Mouse (Mus musculus) midbrain, embryonic 14.5 days (tissue): ENCODE measurements at regions not wholly inside any gene's neighbourhood (a gene's known extent, or its start where the extent isn't known, plus 50 kb on each side); places are given as distances from the start of the nearest gene placed in this dataset.

Experiments
- ATAC-seq: fragments of 200-750 bp; cut with Nextera tagmentation; 2 replicates; pipeline ENCODE4 v1.8.0; 2017; ENCODE audit warnings: moderate number of reproducible peaks, moderate library complexity; ENCODE audit not compliant: low FRiP score, low TSS enrichment
- DNase-seq: peaks from one replicate; pipeline ENCODE4 v3.0.0-alpha.2; 2015
- H3K27ac ChIP-seq: fragments of 300-500 bp; sonication (generic); replicated peaks from 2 replicates; pipeline ENCODE4 v1.5.1; 2014; ENCODE audit warnings: mild to moderate bottlenecking, low read depth, low read length, moderate library complexity
- H3K27me3 ChIP-seq: fragments of 300-500 bp; sonication (generic); 2 replicates; pipeline ENCODE4 v1.6.1; 2014; ENCODE audit warnings: low read length, control low read depth, mixed read lengths; ENCODE audit not compliant: control insufficient read depth, insufficient read depth
- H3K36me3 ChIP-seq: fragments of 300-500 bp; sonication (generic); 2 replicates; pipeline ENCODE4 v1.6.1; 2014; ENCODE audit warnings: low read length, control low read depth; ENCODE audit not compliant: control insufficient read depth, insufficient read depth
- H3K4me1 ChIP-seq: fragments of 300-500 bp; sonication (generic); 2 replicates; pipeline ENCODE4 v1.6.1; 2014; ENCODE audit warnings: mild to moderate bottlenecking, antibody characterized with exemption, low read length, control low read depth; ENCODE audit not compliant: control insufficient read depth, insufficient read depth
- H3K4me2 ChIP-seq: fragments of 300-500 bp; sonication (generic); 2 replicates; pipeline ENCODE4 v1.6.1; 2014; ENCODE audit warnings: mild to moderate bottlenecking, low read length, moderate library complexity
- H3K4me3 ChIP-seq: fragments of 300-500 bp; sonication (generic); replicated peaks from 2 replicates; pipeline ENCODE4 v1.5.1; 2014; ENCODE audit warnings: low read depth, low read length
- H3K9ac ChIP-seq: fragments of 300-500 bp; sonication (generic); replicated peaks from 2 replicates; pipeline ENCODE4 v1.6.1; 2014; ENCODE audit warnings: mild to moderate bottlenecking, low read length, moderate library complexity
- H3K9me3 ChIP-seq: fragments of 300-500 bp; sonication (generic); 2 replicates; pipeline ENCODE4 v1.6.1; 2016; ENCODE audit warnings: low read length, control low read depth, mixed read lengths; ENCODE audit not compliant: control insufficient read depth
- WGBS: fragments of 180-500 bp; shearing (Covaris S2); extraction: QIAGEN DNeasy Blood & Tissue Kit; methylation state at CpG from one replicate; pipeline ENCODE4 v1.1.7; 2014; 5-methylcytosine and 5-hydroxymethylcytosine counted together

- 19% methylated on average over 9 of the region's 9 CpGs for WGBS
- no peaks in the 10 kb centered on the region for H3K9me3 ChIP-seq
- no peak overlapping the region for H3K4me2 ChIP-seq
- ATAC-seq (peak; percentile 60; the same call in 1 of the 2 replicates), DNase-seq (peak; percentile 64)
- H3K9ac ChIP-seq: no peak overlapping the region
- no peaks in the 10 kb centered on the region for H3K36me3 ChIP-seq
- H3K4me1 ChIP-seq: no peaks in the 10 kb centered on the region
- peak overlapping the region; percentile 5; the same call in 1 of the 2 replicates for H3K27ac ChIP-seq
- no peak overlapping the region for H3K4me3 ChIP-seq
- no peaks in the 10 kb centered on the region for H3K27me3 ChIP-seq
Measured at GRCm38 (mm10) chr17:9848559-9849357, 179.2 kb upstream of the Pabpc6 start.

DNA sequence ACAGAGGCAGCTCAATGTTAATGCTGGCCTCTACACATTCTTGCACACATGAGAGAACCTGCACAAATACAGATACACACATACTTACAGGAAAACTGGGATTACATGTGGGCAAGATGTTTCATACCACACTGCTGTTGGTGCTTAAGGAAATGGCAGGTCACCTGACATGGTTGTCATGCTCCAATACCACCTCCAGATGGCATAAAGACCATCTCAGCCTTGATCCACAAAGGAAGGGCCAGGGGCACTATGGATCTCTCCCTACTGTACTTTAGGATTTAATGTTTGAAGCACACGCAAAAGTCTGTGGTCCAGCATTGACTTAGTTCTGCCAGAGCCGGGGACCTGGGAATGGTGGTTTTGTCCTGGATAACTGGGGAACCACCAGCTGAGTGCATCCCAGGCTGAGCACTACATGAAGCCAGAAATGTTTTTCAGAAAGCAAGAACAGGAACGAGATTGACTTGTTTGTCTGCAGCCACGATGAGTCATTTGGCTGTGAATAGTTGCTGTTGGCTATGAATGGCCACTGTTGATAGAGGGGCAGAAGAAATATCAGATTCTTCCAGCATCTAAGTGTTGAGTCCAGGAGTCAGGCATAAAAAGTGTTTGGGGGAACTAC lies 176.0 kb upstream of the Pabpc6 start:
- no peaks in the 10 kb centered on the region for H3K4me1 ChIP-seq
- H3K27ac ChIP-seq: no peak overlapping the region
- DNase-seq: peak; percentile 29
- no peaks in the 10 kb centered on the region for H3K27me3 ChIP-seq
- no peak overlapping the region for H3K4me2 ChIP-seq
- ATAC-seq: no peak
- H3K36me3 ChIP-seq: no peaks in the 10 kb centered on the region
- H3K9ac ChIP-seq: no peak overlapping the region
- WGBS: 80% methylated on average over 4 of the region's 4 CpGs
- no peak overlapping the region for H3K4me3 ChIP-seq
- no peaks in the 10 kb centered on the region for H3K9me3 ChIP-seq

GRCm38 (mm10) chr17:9841103-9841502 lies 171.6 kb upstream of the Pabpc6 start:
- Histone ChIP-seq H3K9me3 (no peaks in the 10 kb centered on the region), H3K4me1 (no peaks in the 10 kb centered on the region), H3K9ac (no peak overlapping the region), H3K27ac (no peak overlapping the region), H3K4me2 (no peak overlapping the region), H3K4me3 (no peak overlapping the region), H3K27me3 (no peaks in the 10 kb centered on the region), H3K36me3 (no peaks in the 10 kb centered on the region)
- ATAC-seq (no peak), DNase-seq (no peak)
- 81% methylated on average over 2 of the region's 2 CpGs for whole genome bisulfite sequencing

DNA sequence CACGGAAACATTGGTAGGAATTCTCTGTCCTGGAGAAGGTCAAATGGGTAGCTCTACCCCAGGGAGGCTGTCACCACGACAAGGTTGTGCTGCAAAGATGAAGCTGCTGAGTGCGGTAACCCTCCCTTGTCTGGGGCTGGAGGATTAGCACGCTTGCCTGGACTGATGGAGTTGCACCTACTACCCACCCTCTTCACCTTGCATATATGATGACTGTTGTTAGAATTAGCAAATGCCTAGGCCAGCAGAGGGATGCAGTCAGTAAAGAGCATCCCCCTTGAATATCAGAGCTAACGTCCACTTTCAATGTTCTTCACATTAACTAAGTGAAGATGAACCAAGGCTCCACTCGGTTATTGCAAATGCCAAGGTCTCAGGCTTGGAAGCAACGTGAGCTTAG lies 169.7 kb upstream of the Pabpc6 start:
- Histone ChIP-seq H3K9me3 (no peaks in the 10 kb centered on the region), H3K9ac (no peak overlapping the region), H3K36me3 (no peaks in the 10 kb centered on the region), H3K27me3 (no peaks in the 10 kb centered on the region), H3K4me1 (no peaks in the 10 kb centered on the region), H3K4me3 (no peak overlapping the region), H3K4me2 (no peak overlapping the region), H3K27ac (no peak overlapping the region)
- no peak for DNase-seq
- WGBS: 87% methylated on average over 7 of the region's 7 CpGs
- ATAC-seq: no peak

DNA sequence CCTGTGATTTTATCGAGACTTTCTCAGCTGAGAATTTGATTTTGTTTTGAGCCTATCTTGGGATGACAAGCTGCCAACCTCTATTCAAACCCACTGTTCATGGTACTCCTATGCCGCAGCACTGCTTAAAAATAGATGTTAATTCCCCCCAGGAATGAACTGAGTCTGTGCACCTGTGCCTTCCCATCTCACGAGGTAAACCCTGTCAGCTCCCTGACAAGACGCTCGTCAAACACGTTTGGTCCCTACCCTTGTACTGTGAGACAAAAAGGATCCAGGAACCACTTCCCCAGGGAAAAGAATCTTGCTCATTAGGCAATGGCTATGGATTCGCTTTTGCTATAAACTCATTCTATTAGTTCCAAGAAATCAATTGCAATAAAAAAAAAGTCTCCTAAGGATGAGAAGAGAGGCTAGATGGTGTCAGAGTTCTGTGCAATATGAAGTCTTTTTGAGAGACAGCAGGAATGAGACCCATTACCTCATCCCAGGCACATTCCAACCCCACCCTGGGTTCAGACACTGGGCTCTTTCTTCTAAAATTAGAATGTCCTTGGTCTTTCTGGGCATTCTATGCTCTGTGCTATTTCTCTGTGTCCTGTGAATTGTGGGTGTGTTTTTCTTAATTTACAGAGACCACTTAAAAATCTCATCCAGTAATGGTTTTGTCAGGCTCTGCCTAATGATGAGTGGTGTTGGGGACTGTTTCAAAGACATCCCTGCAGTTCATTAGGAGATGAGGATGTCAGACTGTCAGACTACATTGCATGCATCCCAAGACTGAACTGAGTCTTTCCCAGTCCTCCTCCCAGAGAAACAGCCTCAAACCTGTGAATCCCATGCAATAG lies 167.7 kb upstream of the Pabpc6 start:
- Histone ChIP-seq H3K4me2 (no peak overlapping the region), H3K4me1 (no peaks in the 10 kb centered on the region), H3K27me3 (no peaks in the 10 kb centered on the region), H3K9me3 (no peaks in the 10 kb centered on the region), H3K36me3 (no peaks in the 10 kb centered on the region), H3K4me3 (no peak overlapping the region), H3K27ac (no peak overlapping the region), H3K9ac (no peak overlapping the region)
- DNase-seq (peak; percentile 29), ATAC-seq (no peak)
- WGBS: 78% methylated on average over 7 of the region's 7 CpGs

- Histone ChIP-seq H3K4me3 (no peak overlapping the region), H3K4me1 (no peaks in the 10 kb centered on the region)
- DNase-seq: no peak
Measured at GRCm38 (mm10) chr17:9829895-9830294, 160.4 kb upstream of the Pabpc6 start.

DNA sequence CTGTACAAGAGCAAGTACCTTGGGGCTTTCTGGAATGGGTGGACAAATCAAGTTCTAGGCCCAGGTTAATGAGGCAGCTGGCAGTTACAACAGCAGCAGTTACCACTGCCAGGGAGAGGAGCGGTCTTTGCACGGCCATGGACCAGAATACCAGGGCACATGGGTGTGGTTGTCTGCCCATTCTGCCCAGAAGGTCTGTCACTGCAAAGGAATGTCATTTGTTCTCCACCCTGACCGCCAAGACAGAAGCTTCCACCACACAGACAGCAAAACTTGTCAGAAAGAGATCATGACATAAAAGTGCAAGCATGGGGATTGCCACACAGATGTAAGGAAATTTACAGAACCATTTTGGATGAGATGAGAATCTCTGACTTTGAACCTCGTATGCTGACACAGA lies 151.8 kb upstream of the Pabpc6 start:
- H3K4me2 ChIP-seq: no peak overlapping the region
- no peaks in the 10 kb centered on the region for H3K9me3 ChIP-seq
- no peaks in the 10 kb centered on the region for H3K36me3 ChIP-seq
- no peak overlapping the region for H3K9ac ChIP-seq
- DNase-seq (no peak), ATAC-seq (no peak)
- no peak overlapping the region for H3K4me3 ChIP-seq
- H3K4me1 ChIP-seq: no peaks in the 10 kb centered on the region
- no peak overlapping the region for H3K27ac ChIP-seq
- 91% methylated on average over 4 of the region's 4 CpGs for WGBS
- H3K27me3 ChIP-seq: no peaks in the 10 kb centered on the region

More at GRCm38 (mm10) chr17:9829895-9830294, 160.4 kb upstream of the Pabpc6 start:
- no peaks in the 10 kb centered on the region for H3K9me3 ChIP-seq
- ATAC-seq: no peak
- H3K27me3 ChIP-seq: no peaks in the 10 kb centered on the region
- 88% methylated on average over 5 of the region's 5 CpGs for WGBS
- no peak overlapping the region for H3K27ac ChIP-seq
- H3K4me2 ChIP-seq: no peak overlapping the region
- H3K36me3 ChIP-seq: no peaks in the 10 kb centered on the region
- H3K9ac ChIP-seq: no peak overlapping the region

DNA sequence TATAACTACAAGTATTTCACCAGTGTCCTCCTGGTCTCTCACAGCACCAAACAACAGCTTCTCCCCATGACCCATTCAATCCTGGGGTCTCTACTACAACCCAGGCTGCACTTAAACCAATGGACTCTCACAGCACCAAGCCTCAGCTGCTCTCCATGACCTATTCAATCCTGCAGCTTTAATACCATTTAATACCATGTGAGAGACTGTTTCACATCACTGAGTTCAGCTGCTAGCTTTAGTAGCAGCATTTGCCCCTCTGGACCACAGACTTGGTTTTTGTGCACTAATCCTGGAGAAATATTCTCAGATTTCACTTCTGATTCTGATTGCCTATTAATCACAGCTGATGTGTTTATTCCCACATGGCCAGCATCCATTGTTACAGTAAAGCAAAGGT lies 147.5 kb upstream of the Pabpc6 start:
- no peak for DNase-seq
- Histone ChIP-seq H3K9me3 (no peaks in the 10 kb centered on the region), H3K27ac (no peak overlapping the region), H3K36me3 (no peaks in the 10 kb centered on the region), H3K4me3 (no peak overlapping the region), H3K9ac (no peak overlapping the region), H3K4me2 (no peak overlapping the region), H3K4me1 (no peaks in the 10 kb centered on the region), H3K27me3 (no peaks in the 10 kb centered on the region)
- no peak for ATAC-seq
